Mouse (Mus musculus) erythroblast, adult 5-6 weeks (primary cell): Measurements from ENCODE around the gene Myo10. TPM values are rescaled to one million over a fixed set of nuclear protein-coding genes. Genes with fewer than 3 reads are reported as not detected.
"Not testable (repeated sequence)": the region's sequence is repeated elsewhere in the genome, so short reads cannot be mapped to it uniquely, and the experiment has no call there.

Source experiments
- ATAC-seq: replicated peaks from 2 replicates; pipeline ENCODE4 v1.8.0; 2016; ENCODE audit warnings: moderate number of reproducible peaks, mild to moderate bottlenecking, moderate TSS enrichment, inconsistent platforms; ENCODE audit not compliant: poor library complexity, low FRiP score, severe bottlenecking
- total RNA-seq, 2 experiments: library from RNA; stranded (forward) in 1 of 2; stranded (reverse) in 1 of 2; fragments of 150-400 nt in 1 of 2; fragments of 200-764, 138-1000 nt in 1 of 2; gene quantifications; 2 replicates each; pipeline versions ENCODE4 v1.2.3 to v1.2.4; 2015 to 2017; ENCODE audit warnings: low replicate concordance in 2 of 2

The Myo10 gene
- total RNA-seq, 2 experiments from 2014 or later: 1.7 to 5.9 TPM

DNA sequence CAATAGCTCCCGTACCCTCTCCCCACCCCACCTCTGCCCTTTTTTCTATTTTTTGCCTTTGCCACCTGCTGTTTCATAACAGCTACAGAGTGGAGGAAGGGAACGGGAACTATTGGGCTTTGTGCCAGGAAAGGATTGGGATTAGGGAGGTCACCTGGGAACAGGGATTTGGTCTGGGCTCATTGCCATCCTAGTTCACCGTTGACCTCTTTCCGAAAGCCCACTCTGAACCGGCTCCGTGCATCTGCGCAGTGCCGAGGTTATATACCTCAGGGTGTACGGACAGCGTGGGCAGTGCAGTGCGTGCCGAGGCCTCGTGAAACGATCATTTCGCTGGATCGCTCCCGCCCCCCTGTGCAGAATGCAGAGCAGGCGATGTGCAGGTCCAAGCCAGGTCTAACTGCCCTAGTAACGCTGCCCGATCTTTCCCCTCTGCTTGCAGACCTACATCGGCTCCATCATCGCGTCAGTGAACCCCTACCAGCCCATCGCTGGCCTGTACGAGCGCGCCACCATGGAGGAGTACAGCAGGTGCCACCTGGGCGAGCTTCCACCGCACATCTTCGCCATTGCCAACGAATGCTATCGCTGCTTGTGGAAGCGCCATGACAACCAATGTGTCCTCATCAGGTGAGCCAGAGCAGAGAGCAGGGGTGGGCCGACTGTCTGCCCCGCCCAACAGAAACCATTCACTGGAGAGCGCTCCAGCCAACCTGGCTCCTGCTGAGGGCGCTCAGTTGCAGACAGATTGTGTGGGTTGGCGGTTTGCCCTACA, 91.4 kb downstream of the Myo10 start:
- ATAC-seq: no peak; the same call in 1 of the 2 replicates

DNA sequence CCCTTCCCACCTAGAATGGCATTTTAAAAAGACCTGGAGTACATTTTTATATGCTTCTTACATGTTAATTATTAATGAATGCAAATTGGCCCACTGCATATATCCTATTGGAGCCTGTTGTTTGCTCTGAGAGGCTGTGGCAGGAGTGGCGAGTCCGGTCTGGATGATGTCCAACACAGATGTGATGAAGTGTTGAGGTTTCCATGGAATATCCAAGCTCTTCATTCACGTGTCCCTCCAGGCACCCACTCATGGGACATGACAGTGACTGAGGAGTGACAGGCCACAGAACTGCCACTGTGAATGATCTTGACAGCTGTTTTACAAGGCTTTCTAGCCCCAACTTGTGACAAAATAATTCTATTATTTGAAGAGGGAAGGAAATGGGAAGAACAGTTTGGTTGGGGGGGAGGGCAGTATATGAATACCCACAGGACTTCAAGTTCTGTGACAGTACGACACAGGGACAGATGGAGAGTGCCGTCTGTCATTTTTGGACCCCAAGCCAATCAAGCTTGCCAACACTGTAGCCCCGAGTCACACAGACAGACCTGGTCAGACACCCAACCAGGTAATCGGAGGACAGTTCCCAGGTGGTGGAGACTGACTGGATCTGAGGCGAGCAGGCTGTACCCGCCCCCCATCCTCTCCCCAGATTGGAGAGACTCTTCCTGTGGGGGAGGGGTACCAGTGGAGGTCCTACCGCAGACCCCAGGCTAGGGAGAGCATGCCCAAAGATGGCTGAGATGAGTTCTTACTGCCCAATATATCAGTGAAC, 93.1 kb downstream of the Myo10 start:
- no peak for ATAC-seq

DNA sequence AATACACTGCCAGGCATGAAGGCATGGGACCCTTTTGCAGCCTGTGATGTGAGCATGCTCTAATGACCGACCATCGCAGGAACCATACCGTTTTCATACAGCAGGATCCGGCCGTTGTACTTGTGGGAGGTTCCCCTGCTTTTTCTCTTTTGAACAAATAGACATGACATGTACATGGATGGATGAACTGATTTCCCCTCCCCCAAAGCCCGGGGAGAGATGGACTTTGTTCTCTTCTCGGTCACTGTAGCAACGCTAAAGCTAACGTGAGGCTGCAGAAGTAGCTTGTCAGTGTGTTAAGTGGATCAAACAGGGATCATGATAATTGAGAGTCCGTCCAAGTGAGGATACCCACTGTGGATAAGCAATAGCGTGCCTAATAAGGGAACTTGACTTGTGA, 93.7 kb downstream of the Myo10 start:
- ATAC-seq: no peak

DNA sequence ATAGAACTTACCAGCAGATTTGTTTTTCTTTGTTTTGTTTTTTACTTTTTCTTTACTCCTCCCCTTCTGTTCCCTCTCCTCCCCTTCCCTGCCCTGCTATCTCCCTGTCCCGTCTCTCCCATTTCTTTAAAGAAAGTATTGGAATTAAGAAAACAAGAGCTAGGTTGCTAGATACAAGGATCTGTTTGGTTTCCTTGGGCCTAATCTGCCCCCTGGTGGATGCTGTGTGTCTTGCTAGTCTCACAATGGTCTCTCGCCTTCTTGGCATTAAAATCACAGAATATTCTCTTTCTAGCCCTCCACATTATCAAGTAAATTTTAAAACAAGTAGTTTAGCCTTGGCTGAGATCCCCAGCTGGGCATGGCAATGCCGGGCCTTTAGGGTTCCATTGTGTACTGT, 94.7 kb downstream of the Myo10 start:
- ATAC-seq: no peak

DNA sequence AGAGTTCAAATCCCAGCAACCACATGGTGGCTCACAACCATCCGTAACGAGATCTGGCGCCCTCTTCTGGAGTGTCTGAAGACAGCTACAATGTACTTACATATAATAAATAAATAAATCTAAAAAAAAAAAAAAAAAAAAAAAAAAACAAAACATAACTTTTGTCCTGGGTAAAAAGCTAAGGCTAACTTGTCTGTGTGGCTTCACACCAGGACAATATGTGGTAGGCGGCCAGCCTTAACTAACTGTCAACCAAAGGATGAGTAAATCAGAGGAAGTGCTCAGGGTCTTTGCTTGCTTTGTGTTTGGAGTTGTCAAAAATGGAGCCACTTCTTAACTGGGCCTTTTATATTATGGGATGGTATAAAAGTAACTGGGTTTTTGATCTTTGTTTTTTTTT, 95.8 kb downstream of the Myo10 start:
- ATAC-seq: not testable (repeated sequence)

DNA sequence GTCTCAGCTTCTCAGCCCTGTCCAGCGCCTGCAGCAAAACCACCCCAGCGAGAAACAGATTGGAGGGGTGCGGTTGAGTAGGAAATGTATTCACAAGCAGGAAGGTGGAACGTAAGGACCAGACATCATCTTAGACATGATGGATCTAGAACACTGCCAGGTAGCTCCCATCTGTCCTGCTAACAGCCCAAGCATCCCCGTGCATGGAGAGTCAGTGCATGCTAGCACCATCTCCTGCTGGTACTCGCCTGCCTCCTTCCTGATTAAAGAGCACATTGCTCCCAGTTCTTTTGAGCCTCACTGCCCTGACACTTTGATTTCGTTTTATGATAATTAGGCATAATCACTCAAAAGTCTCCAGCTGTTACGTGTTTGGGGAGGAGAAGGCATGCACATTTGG, 96.9 kb downstream of the Myo10 start:
- ATAC-seq: no peak

DNA sequence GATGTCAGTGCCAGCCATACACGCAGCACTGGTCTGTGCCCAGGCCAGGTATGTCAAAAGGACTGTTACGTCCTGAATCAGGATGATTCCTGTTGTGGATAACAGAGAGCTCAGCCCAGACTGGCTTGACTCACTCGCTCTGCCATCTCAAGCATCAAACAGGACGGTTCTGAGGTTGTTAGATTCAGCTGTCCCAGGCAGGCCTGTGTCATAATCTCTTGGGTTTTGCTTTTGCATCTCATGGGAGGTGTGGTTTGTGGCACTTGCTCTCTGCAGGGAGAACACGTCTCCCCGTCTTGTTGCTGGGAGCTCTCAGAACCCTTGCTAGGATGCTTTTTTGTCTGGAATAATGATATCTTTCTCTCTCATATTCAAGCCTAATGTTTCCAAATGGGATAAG, 97.9 kb downstream of the Myo10 start:
- no peak for ATAC-seq

DNA sequence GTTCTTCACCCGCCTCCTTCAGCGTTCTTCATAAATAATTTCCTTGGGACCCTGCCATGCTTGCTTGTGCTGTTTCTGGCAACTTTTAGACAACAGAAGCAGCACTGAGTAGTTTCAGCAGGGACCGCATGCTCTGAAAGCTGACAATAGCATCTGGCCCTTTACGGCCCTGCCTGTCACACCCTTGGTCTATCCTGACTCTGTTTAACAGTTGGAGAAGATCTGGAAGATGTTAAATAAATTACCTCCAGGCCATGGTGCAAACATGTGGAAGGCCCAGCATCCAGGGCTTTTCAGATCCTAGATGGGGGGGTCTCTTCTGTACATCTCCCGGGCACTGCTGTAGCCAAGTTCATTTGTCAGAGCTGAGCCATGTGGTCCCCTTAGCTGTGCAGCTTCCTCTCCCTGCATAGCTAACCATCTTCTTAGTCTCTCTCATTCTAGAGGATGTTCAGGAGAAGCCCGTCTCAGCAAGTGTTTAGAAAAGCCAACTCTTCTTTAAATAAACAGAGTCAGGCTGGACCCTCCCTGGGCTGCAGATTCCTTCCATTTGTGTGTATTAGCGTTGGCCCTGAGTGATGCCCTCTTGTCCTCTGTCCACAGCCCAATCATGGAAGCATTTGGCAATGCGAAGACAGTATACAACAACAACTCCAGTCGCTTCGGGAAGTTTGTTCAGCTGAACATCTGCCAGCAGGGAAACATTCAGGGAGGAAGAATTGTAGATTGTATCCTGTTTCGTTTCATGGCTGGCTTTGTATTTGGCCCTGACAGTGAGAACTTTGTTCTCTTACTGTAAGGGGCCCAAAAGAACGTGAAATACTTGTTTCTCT, 101.2 kb downstream of the Myo10 start:
- no peak for ATAC-seq

DNA sequence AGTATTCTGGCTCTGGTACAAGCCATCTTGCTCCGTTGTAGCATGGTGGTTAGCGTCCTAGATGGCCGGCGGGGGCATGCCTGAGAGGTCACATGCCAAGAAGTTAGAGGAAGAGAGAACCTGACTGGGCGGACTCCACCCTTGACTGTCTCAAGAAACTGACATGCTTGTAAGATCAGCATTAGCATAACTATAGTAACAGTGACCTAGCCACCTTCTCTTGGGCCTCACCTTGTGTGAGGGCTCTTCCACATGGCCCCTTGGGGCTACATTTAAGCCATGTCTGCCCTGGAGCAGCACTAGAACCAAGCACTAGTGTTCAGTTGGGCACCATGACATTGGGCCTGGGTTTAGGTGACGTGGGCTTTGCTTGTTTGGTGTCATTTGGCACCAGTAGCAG, 102.2 kb downstream of the Myo10 start:
- ATAC-seq: no peak

DNA sequence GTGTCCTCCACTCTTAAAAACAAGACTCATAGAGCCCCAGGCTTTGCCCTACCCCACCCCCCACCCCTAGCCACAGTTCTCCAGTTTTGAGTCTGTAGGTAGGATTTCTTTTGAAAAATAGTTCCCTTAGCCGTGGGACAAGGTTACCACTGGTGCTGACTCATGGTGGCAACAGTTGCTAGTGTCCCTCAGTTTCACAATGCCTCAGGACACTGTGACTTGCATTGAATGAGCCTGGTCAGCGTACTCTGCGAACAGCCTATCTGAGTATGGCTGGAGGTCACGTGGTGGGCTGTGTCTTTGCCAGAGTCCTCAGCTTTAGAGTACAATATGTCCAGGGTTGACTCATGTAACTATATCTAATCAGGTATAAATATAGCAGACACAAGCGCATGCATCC, 104.5 kb downstream of the Myo10 start:
- no peak for ATAC-seq

DNA sequence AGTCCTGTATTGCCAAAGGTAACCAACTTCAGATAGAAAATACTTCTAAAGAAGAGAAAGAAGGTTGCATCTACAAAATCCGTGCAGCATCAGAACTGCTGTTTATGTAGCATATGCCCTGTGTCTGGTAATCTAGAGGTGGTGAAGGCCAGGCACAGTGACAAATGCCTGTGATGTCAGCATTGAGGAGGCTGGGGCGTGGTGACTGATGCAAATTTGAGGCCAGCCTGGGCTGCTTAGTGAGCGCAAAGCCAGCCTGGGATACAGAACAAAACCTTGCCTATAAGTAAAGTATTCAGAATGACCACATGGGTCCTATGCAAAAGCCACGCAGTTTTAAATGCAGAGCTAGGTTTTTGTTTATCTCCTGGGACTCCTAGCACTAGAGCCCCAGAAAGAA, 106.2 kb downstream of the Myo10 start:
- ATAC-seq: no peak

DNA sequence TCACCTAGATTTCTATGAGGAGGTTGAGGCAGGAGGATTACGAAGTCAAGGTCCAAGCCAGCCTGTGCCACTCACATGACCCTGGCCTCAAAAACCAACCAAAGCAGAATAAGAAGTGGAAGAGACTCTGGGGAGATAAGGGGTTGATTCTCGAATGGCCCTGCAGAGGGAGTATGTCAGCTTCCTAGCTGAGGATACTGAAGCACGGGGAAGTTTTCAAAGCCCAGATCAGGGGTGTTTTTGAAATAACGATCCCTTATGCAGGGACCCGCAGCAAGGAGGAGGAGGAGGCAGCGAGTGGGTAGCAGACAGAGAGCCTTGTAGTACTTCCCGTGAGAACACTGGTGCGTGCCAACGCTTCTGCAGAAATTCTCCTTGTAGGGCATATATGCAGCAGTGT, 108.7 kb downstream of the Myo10 start:
- ATAC-seq: no peak

DNA sequence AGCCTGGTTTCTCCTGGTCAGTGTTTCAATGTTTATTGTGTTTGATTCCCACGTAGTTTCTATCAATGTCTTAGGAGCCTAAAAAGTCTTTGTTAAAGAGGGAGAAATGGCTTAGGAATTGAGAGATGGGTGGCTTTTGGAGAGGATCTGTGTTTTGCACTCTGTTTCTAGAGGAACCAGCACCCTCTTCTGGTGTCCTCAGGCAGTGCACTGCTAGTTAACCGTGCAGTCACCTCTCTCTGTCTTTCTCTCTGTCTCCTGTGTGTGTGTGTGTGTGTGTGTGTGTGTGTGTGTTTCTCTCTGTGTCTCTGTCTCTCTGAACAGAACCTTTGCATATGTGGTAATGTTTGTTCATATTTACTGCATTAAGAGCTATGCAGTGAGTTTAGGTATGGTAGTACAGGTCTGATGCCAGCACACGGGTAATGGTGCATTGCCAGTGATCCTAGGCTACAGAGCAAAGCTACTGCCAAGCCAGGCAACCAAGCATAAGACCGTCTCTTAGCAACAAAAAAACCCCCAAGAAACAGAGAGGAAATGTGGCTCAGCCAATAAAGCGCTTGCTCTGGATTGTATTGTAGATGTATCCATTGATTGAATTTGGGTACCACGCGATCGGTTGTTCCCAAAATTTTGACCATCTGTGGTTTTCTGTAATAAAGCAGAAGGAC, 110.6 kb downstream of the Myo10 start:
- ATAC-seq: no peak

DNA sequence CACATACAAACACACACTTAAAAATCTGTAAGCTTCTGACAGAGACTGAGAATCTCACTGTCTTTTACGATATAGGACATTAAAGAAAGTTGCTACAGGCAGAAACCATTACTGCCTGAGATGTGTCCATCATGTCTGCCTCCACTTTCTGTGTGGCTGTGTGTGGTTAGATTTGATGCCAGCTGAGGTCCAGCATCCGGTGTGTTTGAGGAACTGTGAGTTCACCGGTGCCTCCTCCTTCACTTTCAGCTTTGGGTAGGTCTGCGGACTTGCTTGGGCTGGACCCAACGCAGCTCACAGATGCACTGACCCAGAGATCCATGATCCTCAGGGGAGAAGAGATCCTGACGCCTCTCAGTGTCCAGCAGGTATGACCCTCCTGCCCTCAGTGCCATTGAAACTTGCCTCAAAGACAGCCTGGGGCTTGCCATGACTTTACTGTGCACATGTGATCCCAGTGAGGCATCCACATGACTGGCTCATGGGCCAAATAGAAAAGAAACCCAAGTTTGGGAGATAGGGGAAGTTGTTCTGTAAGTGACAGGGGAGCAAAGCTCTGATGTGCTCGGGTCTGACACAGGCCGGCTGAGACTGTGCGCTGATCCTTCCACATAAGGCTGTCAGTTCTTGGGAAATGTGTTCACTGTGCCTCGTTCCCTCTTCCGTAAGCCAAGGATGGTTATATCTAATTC, 111.6 kb downstream of the Myo10 start:
- ATAC-seq: no peak

DNA sequence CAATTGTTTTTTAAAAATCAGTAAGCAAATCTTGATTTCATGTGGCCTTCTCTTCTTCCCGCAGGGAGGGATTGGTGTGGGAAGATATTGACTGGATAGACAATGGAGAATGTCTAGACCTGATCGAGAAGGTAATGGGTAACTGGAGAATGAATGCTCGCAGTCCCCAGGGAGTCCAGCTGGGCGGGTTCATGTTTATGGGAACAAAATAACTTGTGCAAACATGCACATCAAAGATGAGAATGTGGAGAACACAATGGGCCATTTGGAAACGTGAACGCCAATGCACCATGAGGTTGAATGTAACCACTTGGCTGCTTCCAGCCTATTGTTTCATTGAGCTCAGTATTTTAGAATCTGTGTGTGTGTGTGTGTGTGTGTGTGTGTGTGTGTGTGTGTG, 114.2 kb downstream of the Myo10 start:
- no peak for ATAC-seq

DNA sequence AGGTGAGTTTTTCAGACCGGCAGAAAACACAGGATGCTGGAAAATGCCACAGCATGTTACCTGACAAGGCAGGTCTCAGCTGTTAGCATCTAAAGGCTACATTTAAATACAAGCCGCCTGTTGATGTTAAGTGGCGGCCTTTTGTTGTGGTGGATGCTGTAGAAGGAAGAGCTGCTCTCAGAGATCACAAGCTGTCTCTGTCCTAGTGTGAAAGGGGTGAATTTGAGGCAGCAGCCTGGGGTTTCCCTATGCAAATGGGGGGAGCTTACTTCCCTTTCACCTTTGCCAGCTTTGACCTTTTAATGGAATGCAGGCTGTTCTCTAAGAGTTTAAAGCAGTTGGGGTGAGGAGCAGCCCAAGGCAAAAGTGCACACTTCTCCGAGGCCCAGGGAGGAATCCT, 117.9 kb downstream of the Myo10 start:
- no peak for ATAC-seq

DNA sequence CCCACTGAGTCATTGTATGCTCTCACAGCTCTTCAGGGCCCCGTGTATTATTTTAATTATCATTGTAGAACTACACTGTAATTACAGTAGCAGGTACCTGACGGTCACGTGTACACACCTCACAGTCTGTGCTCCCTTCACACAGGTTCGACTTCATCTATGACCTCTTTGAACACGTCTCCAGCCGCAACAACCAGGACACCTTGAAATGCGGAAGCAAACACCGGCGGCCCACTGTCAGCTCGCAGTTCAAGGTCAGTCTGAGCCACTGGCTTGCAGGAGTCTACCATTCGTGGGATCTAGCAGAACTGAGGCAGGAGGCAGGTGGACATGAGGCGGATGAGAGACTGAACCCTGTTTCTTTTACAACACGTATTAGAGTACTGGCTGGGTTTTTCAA, 119.9 kb downstream of the Myo10 start:
- ATAC-seq: no peak

DNA sequence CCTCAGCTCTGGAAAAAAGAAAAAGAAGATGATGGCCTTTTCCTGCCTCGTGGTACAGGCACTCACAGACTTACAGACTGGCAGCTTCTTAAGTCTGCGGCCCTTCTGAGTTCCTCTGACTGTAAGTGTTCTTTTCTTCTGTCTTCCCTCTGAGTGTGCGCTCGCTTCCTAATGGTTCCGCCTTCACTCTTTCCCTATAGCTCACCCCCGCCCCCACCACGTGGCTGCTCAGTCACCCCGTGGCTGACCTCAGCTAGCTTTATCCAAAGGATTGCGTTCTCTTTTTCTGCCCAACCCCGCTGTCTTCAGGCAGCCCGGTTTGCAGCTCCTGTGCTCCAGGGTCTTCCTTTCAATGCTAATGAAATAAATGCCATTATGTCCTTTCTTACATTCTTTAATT, 129.2 kb downstream of the Myo10 start:
- ATAC-seq: no peak

DNA sequence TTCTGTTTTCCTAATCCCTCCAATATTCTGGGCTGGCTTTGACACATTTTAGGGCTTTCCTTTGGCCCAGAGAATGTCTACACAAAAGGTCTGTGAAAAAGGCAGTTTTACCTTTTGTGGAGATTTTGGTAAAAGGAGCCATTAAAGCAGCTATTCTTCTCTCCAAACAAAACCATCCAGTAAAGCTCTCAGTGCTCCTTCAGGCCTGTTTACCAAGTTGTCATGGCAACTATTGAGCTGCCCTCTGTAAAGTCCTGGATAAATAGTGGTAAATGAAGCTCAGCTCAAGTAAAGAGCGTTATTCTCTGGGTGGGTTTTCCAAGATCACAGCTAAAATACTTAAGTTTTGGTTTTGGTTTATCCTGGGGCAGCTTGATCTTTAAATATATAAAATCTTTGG, 130.3 kb downstream of the Myo10 start:
- ATAC-seq: no peak

DNA sequence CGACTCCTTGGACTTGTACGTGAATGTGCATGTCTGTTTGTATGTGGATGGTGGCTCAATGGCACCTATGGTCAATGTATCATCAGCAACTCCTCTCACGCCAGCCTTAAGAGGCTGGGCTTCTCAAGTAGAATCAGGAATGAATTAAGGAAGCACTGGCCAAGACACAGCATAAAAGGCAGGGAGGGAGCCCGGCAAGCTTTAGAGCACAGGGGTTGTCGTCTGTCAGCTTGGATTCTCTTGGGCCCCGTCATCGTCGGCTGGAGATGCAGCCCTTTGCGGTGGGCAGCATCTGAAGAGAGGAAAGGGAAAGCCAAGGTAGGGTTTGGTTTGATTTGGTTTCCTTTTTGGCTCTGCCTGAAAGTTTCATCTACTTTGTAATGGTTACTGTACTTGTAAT, 130.7 kb downstream of the Myo10 start:
- no peak for ATAC-seq
